Mouse (Mus musculus): ENCODE measurements around the gene Abr. TPM values are rescaled to one million over a fixed set of nuclear protein-coding genes. Genes with fewer than 3 reads are reported as not detected.

The Abr gene
- total RNA-seq, 2 experiments from 2014 or later = 7.2 to 10.9 TPM

GRCm38 (mm10) chr11:76571613-76571929, 50.5 kb downstream of the Abr start:
- ATAC-seq (replicated peaks; ENCODE audit: low FRiP score, low TSS enrichment, poor library complexity, severe bottlenecking) = no peak

DNA sequence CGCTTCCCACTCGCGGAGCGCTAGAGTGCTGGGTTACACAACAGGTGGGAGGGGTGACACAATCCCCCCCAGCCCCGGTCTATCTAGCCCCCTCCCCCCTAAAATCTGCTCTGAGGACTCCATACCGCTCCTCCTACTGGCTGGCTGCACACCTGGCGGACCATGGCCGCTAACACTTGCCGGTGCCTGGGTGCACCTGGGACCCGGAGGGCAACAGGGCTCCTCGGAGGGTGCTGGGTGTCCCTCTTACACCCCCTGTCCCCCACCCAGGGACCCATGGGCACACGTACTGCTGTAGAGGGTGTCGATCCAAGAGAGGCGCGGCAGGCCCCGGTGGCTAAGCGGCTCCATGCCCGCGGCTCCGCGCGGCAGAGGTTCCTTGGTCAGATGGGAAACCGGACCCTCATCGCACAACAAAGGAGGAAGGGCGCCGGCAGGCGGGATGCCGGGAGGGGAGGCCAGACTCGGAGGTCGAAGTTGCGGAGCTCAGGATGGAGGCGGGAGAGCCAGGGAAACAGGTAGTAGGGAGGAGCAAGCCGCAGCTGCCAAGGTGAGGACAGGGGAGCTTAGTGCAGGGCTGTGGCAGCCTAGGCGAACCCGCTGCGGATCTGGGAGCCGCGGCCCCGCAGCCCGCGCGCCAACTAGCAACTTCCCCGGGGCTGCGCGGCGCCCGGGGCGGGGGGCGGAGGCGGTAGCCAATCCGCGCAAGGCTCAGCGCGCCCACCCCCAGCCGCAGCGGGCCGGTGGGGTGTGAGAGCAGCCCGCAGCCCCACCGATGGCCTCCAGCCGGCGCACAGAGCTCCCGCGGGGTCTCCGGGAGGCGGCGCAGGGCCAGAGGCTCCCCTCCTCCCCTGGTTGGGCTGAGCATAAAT, 51.1 kb downstream of the Abr start:
- no peak for ATAC-seq (replicated peaks; ENCODE audit: low FRiP score, low TSS enrichment, poor library complexity, severe bottlenecking)

GRCm38 (mm10) chr11:76570201-76570731, 51.8 kb downstream of the Abr start:
- no peak for ATAC-seq (replicated peaks; ENCODE audit: low FRiP score, low TSS enrichment, poor library complexity, severe bottlenecking)

DNA sequence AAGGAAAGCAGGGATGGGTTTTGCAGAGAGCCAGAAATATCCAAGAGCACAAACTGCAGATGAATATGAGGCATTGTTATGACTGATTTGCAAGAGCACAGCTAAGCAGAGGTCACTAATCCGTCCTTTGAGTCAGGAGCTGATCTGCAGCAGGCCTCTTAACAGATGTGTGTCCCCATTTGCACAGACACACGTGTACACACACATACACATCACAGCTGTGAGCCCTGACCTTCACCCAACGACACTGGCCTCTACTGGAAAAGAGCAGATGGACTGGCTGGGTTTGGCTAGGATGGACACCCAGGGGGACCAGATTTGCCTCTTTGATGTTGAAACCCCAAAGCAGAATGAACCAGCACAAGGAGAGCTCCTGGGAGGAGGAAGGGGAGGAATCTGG, 52.7 kb downstream of the Abr start:
- no peak for ATAC-seq (replicated peaks; ENCODE audit: low FRiP score, low TSS enrichment, poor library complexity, severe bottlenecking)

DNA sequence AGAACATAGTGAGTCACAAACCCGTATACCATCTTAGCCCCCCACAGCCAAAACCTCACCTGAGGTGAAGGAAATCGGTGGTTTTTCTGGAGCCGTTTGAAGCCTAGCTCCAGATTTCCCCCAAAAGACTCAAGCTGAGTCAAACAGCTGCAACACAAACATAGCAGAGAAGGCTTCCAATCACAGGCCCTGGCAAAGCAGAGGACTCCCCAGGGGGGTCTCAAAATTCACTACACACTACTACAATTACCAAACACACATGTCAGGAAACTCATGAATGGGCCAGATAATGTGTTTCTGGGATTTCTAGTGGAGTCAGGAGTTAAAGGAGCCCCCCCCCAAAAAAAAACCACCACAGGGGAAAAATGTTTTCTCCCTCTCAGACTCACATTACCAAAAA, 56.0 kb downstream of the Abr start:
- ATAC-seq (replicated peaks; ENCODE audit: low FRiP score, low TSS enrichment, poor library complexity, severe bottlenecking) = no peak

DNA sequence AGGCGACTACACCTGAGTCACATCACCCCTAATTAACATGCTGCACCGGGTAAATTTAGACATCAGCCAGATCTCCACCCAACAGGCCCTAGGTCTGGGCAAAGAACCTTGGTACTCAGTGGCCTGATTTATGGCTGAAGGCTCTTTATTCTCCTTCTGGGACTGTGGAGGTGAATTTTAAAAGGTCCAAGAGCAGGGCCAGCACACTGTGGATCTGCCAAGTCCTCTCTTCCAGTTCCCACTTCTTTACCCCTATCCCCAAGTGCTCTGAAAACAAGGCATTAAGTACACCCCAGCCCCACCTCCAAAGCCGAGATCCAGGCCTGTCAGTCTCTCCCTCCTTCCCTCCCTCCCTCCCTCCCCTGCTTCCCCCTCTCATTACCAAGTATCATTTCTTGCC, 59.5 kb downstream of the Abr start:
- ATAC-seq (replicated peaks; ENCODE audit: low FRiP score, low TSS enrichment, poor library complexity, severe bottlenecking) = no peak

DNA sequence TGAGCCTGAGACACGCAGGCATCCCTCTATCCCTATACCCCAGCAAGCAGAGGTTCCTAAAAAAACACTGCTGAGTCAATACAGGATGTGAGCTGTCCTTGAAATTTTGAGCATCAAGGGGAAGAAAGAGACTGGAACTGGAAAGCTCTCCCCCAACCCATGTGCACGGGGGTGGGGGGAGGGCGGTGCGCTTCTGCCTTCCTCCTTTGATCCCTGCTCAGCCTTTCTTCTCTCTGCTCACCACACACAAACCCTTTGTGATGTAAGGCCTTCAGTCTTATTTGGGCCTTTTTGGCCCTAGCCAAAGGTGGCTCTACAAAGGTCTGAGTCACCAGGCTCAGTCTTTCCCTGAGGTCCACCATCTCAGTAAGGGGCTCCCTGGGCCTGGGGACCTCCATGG, 59.9 kb downstream of the Abr start:
- ATAC-seq (replicated peaks; ENCODE audit: low FRiP score, low TSS enrichment, poor library complexity, severe bottlenecking) = no peak

GRCm38 (mm10) chr11:76557837-76558236, 64.3 kb downstream of the Abr start:
- ATAC-seq (replicated peaks; ENCODE audit: low FRiP score, low TSS enrichment, poor library complexity, severe bottlenecking) = no peak

GRCm38 (mm10) chr11:76548153-76548721, 73.9 kb downstream of the Abr start:
- no peak for ATAC-seq (replicated peaks; ENCODE audit: low FRiP score, low TSS enrichment, poor library complexity, severe bottlenecking)

- no peak for ATAC-seq (replicated peaks; ENCODE audit: low FRiP score, low TSS enrichment, poor library complexity, severe bottlenecking)
Observed at GRCm38 (mm10) chr11:76547420-76547819, 74.7 kb downstream of the Abr start.

DNA sequence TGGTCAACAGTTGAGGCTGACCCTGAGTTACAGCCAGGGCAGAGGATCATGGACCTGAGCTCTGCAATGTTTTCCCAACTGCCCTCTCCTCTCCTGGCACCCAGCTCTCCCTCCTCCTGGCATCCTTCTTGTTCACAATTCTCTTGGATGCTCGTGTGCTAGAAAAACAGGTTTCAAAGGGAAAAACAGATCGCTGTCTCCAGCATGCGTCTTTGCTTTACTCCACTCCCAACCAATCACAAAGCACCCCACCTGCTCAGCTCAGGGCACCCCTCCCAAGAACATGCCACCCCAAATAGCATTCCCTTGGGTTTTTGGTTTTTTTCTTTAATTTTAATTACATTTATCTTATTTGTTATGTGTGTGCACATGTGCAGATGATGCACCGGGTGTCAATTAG, 75.7 kb downstream of the Abr start:
- no peak for ATAC-seq (replicated peaks; ENCODE audit: low FRiP score, low TSS enrichment, poor library complexity, severe bottlenecking)

- no peak for ATAC-seq (replicated peaks; ENCODE audit: low FRiP score, low TSS enrichment, poor library complexity, severe bottlenecking)
Observed at GRCm38 (mm10) chr11:76543300-76543699, 78.8 kb downstream of the Abr start.

GRCm38 (mm10) chr11:76540973-76541372, 81.1 kb downstream of the Abr start:
- ATAC-seq (replicated peaks; ENCODE audit: low FRiP score, low TSS enrichment, poor library complexity, severe bottlenecking) = peak; percentile 91

- no peak for ATAC-seq (replicated peaks; ENCODE audit: low FRiP score, low TSS enrichment, poor library complexity, severe bottlenecking)
Observed at GRCm38 (mm10) chr11:76537401-76537800, 84.7 kb downstream of the Abr start.

DNA sequence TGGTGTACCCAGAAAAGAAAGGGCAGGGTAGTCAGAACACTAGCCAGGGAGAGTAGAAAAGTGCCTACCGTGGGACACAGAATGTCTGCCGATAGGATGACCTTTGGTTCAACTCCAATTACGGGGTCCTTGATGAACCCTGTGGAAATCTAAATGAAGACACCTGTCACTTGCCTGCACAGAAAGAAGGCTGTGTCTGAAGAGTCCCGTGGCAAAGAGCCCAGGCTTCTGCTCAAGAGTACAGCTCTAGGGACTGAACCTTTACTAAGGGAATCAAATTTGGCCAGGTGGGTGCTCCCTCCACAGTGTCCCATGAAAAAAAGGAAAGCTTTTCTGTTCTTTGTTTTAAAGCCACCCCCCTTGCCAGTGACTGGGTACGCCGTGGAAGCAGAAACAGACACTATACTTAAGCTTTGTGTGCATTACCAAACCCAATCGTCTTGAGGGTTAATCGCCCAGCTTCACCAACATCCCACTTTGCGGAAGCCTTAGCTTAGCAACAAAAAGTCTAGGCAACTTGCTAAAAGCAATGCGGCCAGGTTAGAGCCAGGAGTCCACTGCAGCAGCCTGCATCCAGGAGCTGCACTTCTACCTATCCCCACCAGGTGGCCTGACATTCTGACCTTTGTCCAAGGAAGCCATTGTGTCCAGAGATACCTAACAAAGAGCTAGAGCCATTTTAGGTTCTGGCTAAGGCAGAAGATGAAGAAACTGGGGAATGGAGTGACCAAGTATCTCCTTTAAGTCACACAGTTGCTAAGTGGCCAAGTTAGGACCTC, 85.3 kb downstream of the Abr start:
- 0 out of 2 replicates have a peak, but pooled peaks have one; percentile 59 for ATAC-seq (replicated peaks; ENCODE audit: low FRiP score, low TSS enrichment, poor library complexity, severe bottlenecking)

- ATAC-seq (replicated peaks; ENCODE audit: low FRiP score, low TSS enrichment, poor library complexity, severe bottlenecking) = no peak
Observed at GRCm38 (mm10) chr11:76532001-76532400, 90.1 kb downstream of the Abr start.

DNA sequence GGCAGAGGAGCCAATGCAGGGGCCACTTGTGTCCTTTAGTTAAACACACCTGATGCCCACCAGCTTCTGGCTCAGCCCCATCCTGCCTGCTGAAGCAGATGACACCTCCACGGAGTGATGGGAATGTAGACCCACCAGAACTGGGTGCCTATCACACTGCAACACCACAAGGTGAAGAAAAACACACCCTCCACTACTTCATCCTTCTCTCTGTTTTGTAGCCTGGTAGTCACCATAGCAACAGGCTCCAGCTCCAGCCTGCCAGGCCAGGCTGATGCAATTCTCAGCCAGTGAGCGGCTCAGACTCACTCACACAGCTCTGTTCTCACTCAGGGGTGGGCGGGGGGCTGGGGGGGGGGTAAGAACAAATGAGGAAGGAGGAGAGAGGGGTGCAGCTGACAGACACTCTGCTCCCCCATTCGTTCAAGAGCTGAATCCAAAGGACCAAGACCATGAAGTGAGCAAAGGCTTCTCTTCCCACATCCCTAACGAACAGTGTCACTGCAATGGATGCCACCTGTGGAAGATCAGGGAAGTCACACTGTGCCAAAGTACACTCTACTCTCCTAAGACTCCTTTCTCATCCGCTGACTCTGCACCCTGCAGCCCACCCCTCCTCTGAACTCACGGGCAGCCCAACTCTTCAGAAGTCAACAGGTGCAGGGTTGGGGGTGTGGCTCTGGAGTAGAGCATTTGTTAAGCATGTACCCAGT, 91.0 kb downstream of the Abr start:
- no peak for ATAC-seq (replicated peaks; ENCODE audit: low FRiP score, low TSS enrichment, poor library complexity, severe bottlenecking)

DNA sequence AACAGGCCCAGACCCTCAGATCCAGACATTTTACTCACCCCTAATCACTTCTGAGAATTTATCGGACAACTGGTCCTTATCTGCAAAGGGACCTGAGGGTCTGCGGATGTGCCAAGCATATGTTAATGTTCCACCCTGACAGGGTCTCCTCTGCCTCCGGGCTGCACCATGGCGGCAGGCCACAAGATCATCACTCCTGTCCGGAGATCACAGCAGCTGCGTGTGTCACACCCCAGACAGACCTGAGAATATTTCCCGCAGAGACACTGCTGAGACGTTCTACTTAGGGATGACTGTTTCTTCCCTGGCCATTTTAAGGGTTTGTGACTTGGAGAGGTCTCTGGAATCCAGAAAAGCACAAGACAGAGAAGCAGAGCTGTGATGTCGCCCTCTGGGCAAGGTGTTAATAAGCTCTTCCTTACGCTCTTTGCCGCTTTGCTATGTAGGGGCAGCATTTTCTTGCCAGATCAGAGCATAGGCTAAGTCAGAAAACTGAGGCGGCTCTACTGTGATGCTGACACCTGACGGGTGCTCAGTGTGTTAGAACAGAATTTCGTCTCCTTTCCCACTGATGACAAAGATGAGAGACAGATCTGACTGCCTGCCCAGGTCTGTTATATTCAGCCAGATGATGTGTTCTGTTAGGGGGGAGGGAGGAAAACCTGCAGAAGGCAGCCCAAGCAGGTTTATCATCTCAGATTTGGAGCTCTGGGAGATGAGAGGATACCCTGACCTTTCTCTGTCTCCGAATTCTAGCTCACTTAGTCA, 91.8 kb downstream of the Abr start:
- no peak for ATAC-seq (replicated peaks; ENCODE audit: low FRiP score, low TSS enrichment, poor library complexity, severe bottlenecking)

Data from megakaryocyte-erythroid progenitor cell, adult 5-6 weeks (primary cell).